Mouse (Mus musculus): ENCODE measurements around the gene Gpank1. TPM values are rescaled to one million over a fixed set of nuclear protein-coding genes. Genes with fewer than 3 reads are reported as not detected.
"Not testable (repeated sequence)": the region's sequence is repeated elsewhere in the genome, so short reads cannot be mapped to it uniquely, and the experiment has no call there.

Gene Gpank1
- polyA plus RNA-seq, 1 experiment from 2014 or later: 21.9 TPM

GRCm38 (mm10) chr17:35123287-35123686, 2.0 kb downstream of the Gpank1 start:
- Histone ChIP-seq H3K36me3 (peaks cover 31% of the 10 kb centered on the region), H3K4me1 (peaks cover 43% of the 10 kb centered on the region)
- not testable (repeated sequence) for H3K9me3 ChIP-seq; H3K27ac ChIP-seq; ATAC-seq (ENCODE audit: low FRiP score, low read depth); H3K4me3 ChIP-seq; H3K4me2 ChIP-seq (replicated peaks); H3K27me3 ChIP-seq; H3K9ac ChIP-seq
- WGBS: 90% methylated on average over 9 of the region's 9 CpGs

- Histone ChIP-seq H3K36me3 (peaks cover 27% of the 10 kb centered on the region), H3K4me1 (peaks cover 46% of the 10 kb centered on the region)
Observed at GRCm38 (mm10) chr17:35124261-35124896, 3.1 kb downstream of the Gpank1 start.

GRCm38 (mm10) chr17:35125081-35125480, 3.8 kb downstream of the Gpank1 start:
- Histone ChIP-seq H3K27me3 (no peaks in the 10 kb centered on the region), H3K27ac (no peak overlapping the region; the same call in 1 of the 2 replicates), H3K4me1 (peaks cover 40% of the 10 kb centered on the region), H3K9ac (peak overlapping the region; percentile 88), H3K9me3 (no peaks in the 10 kb centered on the region), H3K36me3 (peaks cover 34% of the 10 kb centered on the region), H3K4me2 (replicated peaks) (peak overlapping the region; percentile 81), H3K4me3 (no peak overlapping the region)
- ATAC-seq (ENCODE audit: low FRiP score, low read depth): no peak
- whole genome bisulfite sequencing: 88% methylated on average over 1 of the region's 1 CpGs

More at GRCm38 (mm10) chr17:35124261-35124896, 3.1 kb downstream of the Gpank1 start:
- 94% methylated on average over 12 of the region's 12 CpGs for WGBS
- not testable (repeated sequence) for H3K9ac ChIP-seq; H3K4me3 ChIP-seq; H3K4me2 ChIP-seq (replicated peaks); H3K27me3 ChIP-seq; H3K9me3 ChIP-seq; H3K27ac ChIP-seq; ATAC-seq (ENCODE audit: low FRiP score, low read depth)

- Histone ChIP-seq H3K4me2 (replicated peaks) (peak overlapping the region; percentile 81), H3K9me3 (no peaks in the 10 kb centered on the region), H3K4me3 (peak overlapping the region; percentile 76), H3K36me3 (peaks cover 39% of the 10 kb centered on the region), H3K27ac (peak overlapping the region; percentile 88; the same call in 1 of the 2 replicates), H3K27me3 (no peaks in the 10 kb centered on the region), H3K4me1 (peaks cover 35% of the 10 kb centered on the region), H3K9ac (peak overlapping the region; percentile 88)
- 26% methylated on average over 6 of the region's 6 CpGs for WGBS
- ATAC-seq (ENCODE audit: low FRiP score, low read depth): no peak
Observed at GRCm38 (mm10) chr17:35125578-35125977, 4.3 kb downstream of the Gpank1 start.

- ATAC-seq (ENCODE audit: low FRiP score, low read depth): peak; percentile 41; the same call in 1 of the 2 replicates
- peak within 1 kb of the TSS; percentile 88 for H3K27ac ChIP-seq
- peak within 1 kb of the TSS; percentile 81 for H3K4me2 ChIP-seq (replicated peaks)
- peaks cover 34% of the 10 kb centered on the region for H3K4me1 ChIP-seq
- WGBS: under 1% methylated on average over 30 of the region's 36 CpGs
- peak within 1 kb of the TSS; percentile 76 for H3K4me3 ChIP-seq
- no peaks in the 10 kb centered on the region for H3K9me3 ChIP-seq
- H3K9ac ChIP-seq: peak within 1 kb of the TSS; percentile 88
- peaks cover 39% of the 10 kb centered on the region for H3K36me3 ChIP-seq
- no peaks in the 10 kb centered on the region for H3K27me3 ChIP-seq
Observed at GRCm38 (mm10) chr17:35126206-35126611, 5.0 kb downstream of the Gpank1 start, which contains the start of gene D17H6S53E. Gene D17H6S53E, plus strand, starts transcription at chr17:35126373.

- H3K27me3 ChIP-seq: no peaks in the 10 kb centered on the region
- H3K4me2 ChIP-seq (replicated peaks): peak overlapping the region; percentile 81
- no peak for ATAC-seq (ENCODE audit: low FRiP score, low read depth)
- 75% methylated on average over 13 of the region's 13 CpGs for WGBS
- peak overlapping the region; percentile 88; the same call in 1 of the 2 replicates for H3K27ac ChIP-seq
- H3K4me3 ChIP-seq: peak overlapping the region; percentile 76
- H3K9ac ChIP-seq: peak overlapping the region; percentile 88
- peaks cover 39% of the 10 kb centered on the region for H3K36me3 ChIP-seq
- H3K4me1 ChIP-seq: peaks cover 34% of the 10 kb centered on the region
- no peaks in the 10 kb centered on the region for H3K9me3 ChIP-seq
Observed at GRCm38 (mm10) chr17:35127017-35127416, 5.8 kb downstream of the Gpank1 start.

GRCm38 (mm10) chr17:35128996-35129395, 7.7 kb downstream of the Gpank1 start:
- Histone ChIP-seq H3K27ac (no peak overlapping the region), H3K9ac (no peak overlapping the region), H3K4me2 (replicated peaks) (no peak overlapping the region), H3K4me3 (no peak overlapping the region), H3K9me3 (no peaks in the 10 kb centered on the region), H3K27me3 (no peaks in the 10 kb centered on the region), H3K4me1 (peaks cover 28% of the 10 kb centered on the region), H3K36me3 (peaks cover 33% of the 10 kb centered on the region)
- 64% methylated on average over 11 of the region's 11 CpGs for WGBS
- no peak for ATAC-seq (ENCODE audit: low FRiP score, low read depth)

- no peak overlapping the region for H3K4me2 ChIP-seq (replicated peaks)
- peaks cover 22% of the 10 kb centered on the region for H3K36me3 ChIP-seq
- no peak for ATAC-seq (ENCODE audit: low FRiP score, low read depth)
- no peak overlapping the region for H3K9ac ChIP-seq
- WGBS: 87% methylated on average over 8 of the region's 8 CpGs
- H3K4me3 ChIP-seq: no peak overlapping the region
- H3K4me1 ChIP-seq: peaks cover 18% of the 10 kb centered on the region
- H3K9me3 ChIP-seq: no peaks in the 10 kb centered on the region
- no peak overlapping the region for H3K27ac ChIP-seq
- no peaks in the 10 kb centered on the region for H3K27me3 ChIP-seq
Observed at GRCm38 (mm10) chr17:35131038-35131437, 9.8 kb downstream of the Gpank1 start.

- Histone ChIP-seq H3K36me3 (peaks cover 22% of the 10 kb centered on the region), H3K27me3 (no peaks in the 10 kb centered on the region), H3K27ac (no peak within 1 kb of the TSS), H3K4me2 (replicated peaks) (no peak within 1 kb of the TSS), H3K4me3 (no peak within 1 kb of the TSS), H3K9me3 (no peaks in the 10 kb centered on the region), H3K9ac (0 out of 2 replicates have a peak within 1 kb of the TSS, but pooled peaks have one; percentile 4), H3K4me1 (peaks cover 22% of the 10 kb centered on the region)
- 85% methylated on average over 15 of the region's 15 CpGs for WGBS
- ATAC-seq (ENCODE audit: low FRiP score, low read depth): no peak
Observed at GRCm38 (mm10) chr17:35131500-35132173, 10.4 kb downstream of the Gpank1 start, which contains the start of gene Apom. Gene Apom, minus strand, starts transcription at chr17:35132050.

GRCm38 (mm10) chr17:35132174-35132560, 10.9 kb downstream of the Gpank1 start:
- Histone ChIP-seq H3K9ac (no peak overlapping the region), H3K4me2 (replicated peaks) (no peak overlapping the region), H3K4me1 (peaks cover 22% of the 10 kb centered on the region), H3K27ac (no peak overlapping the region), H3K4me3 (no peak overlapping the region), H3K9me3 (no peaks in the 10 kb centered on the region), H3K27me3 (no peaks in the 10 kb centered on the region), H3K36me3 (peaks cover 22% of the 10 kb centered on the region)
- no peak for ATAC-seq (ENCODE audit: low FRiP score, low read depth)
- WGBS: 81% methylated on average over 3 of the region's 3 CpGs

- 92% methylated on average over 7 of the region's 7 CpGs for WGBS
- no peaks in the 10 kb centered on the region for H3K27me3 ChIP-seq
Observed at GRCm38 (mm10) chr17:35133517-35133916, 12.3 kb downstream of the Gpank1 start.

More at GRCm38 (mm10) chr17:35133517-35133916, 12.3 kb downstream of the Gpank1 start:
- no peak overlapping the region for H3K4me3 ChIP-seq
- peaks cover 21% of the 10 kb centered on the region for H3K36me3 ChIP-seq
- no peak overlapping the region for H3K27ac ChIP-seq
- ATAC-seq (ENCODE audit: low FRiP score, low read depth): no peak
- H3K4me2 ChIP-seq (replicated peaks): no peak overlapping the region
- peaks cover 19% of the 10 kb centered on the region for H3K4me1 ChIP-seq
- no peaks in the 10 kb centered on the region for H3K9me3 ChIP-seq
- no peak overlapping the region for H3K9ac ChIP-seq

Data from limb, embryonic 13.5 days (tissue).